Mouse (Mus musculus): ENCODE measurements around the gene C530025M09Rik.

C530025M09Rik gene

DNA sequence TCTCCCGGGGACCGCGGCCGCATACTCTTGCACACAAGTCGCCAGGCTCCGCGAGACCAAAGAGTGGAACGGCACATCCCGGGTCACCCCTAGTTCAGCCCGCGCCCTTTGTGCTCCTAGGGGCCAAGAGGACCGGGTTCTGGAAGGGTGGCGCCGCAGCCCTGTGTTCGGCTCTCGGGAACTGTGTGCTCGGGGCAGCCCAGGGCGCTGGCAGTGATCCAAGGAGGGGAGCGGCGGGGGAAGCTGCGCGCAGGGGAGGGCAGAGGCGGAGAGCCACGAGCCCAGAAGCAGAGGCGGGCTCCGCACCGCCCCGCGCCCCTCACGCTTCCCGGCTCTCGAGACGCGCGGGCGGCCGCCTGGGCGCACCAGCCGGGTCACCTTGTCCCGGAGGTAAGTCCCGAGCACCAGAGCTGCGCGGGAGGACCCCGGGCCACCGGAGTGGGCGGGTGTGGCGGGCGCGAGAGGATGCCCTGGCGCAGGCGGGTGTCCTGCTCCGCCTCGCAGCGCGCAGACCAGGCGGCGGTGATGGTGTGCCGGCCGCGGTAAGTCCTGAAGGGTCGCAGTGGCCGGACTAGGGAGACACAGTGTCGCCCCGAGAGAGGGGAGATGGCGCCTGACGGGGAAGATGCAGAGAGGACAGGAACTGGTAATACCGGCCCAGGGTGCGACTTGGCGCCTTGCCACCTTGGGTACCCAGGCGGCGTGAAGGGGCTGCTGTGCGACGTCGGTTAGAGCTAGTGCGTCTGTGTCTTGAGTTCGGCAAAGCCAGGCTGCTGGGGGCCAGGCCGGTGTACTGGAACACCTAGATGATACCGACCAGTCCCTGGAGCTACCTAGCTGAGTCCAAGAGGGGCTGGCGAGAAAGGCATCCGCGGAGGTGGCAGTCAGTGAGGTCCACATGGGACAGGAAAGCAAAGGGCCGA lies at the start of gene C530025M09Rik:
Gene C530025M09Rik, minus strand, starts transcription at position 678 of the 923 bp plus-strand sequence.
- peak in 1 of 2 experiments; percentile 12 for DNase-seq (ENCODE audit: low spot score in 2 of 2)

DNA sequence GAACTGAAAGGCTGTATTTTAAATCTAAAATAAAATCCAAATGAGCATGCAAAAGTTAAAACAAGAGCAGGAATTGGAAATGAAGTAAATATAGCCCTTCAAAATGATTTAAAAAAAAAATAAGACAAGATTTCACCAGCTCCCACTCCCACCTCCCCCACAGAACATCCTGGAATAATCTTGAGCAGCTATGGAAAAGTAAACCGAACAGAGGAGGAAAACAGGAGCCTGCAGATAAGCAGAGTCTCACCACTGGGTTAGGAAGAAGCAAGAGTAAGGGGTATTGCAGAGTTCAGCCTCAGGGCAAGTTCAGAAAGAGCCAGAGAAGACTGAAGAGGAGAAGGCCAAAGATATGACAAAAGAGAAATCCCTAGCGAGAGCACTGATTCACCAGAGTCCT lies 46.9 kb upstream of the C530025M09Rik start:
- no peak for DNase-seq (ENCODE audit: low spot score in 2 of 2)

DNA sequence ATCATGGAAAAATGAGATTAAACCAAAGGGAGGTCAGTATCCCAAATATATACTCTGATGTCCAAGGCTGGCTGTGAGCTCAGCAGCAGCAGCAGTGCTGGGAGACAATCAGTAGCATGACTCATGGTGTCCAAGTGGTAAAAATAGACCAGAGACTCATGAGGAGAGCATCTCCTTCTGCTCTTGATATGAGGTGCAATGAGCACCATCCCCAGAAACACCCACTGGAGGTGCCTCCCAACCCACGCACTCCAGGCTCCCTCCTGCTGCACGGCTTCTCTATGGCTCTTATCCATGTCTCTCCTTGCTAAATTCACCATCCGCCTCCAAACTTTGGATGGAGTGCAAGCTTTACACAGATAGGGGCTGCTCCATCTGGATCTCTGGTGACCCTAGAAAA lies 42.3 kb upstream of the C530025M09Rik start:
- no peak for DNase-seq (ENCODE audit: low spot score in 2 of 2)

DNA sequence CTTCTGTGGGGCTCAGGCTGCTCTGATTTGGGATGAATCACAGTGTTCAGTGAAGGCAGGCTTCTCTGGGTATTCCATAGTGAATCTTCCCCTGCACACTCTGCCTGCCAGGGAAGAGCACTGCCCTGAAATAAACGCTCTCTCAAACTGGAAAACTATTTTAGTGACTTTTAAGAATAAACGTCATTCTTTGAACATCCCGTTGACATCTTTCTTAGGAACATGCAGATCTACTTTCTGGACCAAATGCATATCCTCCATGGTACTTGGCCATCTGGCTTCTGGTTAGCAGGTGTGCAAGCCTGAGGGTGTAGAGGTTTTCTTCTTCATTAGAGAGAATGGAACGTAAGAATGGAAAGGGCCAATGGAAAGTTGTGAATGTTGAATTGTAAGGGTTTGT lies 41.5 kb upstream of the C530025M09Rik start:
- DNase-seq (ENCODE audit: low spot score in 2 of 2) = no peak

DNA sequence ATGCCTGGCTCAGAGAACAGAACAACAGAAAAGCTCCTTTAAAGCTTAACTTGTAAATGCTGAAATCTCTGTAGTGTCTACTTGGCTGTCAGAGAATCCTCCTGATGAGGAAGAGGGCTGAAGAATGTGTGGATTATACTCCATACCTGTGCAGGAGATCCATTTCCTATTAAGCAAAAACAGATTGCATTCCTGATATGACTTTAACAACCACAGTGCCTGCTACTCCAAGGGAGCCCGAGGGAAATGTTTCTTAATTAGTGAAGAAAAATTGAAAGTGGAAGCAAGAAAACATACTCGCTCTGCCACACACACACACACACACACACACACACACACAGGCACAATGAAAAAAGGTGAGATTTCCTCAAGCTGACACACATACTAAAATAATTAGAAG lies 39.5 kb upstream of the C530025M09Rik start:
- DNase-seq (ENCODE audit: low spot score in 2 of 2) = no peak

DNA sequence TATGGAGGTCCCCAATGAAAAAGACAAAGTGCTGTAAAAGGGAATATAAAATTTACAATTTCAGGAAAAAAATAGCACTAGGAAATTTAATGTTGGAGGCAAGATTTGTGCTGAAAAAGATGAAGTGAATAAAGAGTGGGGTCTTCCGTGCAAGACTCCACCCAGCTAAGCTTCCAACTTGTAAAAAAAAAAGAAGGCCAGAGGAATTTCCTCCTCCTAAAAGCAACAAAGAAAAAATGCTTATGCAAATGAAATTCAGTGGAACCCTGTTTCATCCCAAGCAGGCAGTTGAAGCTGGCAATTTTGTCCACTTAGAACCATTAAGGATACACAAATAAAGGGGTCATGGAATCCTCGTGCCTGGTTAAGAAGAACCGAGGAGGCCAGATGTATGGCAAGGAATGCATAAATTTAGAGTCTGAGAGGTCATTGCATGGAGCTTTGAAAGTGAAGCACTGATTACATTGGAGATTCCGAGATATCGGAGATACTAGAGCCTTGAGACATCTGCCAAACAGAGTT lies 35.0 kb upstream of the C530025M09Rik start:
- no peak for DNase-seq (ENCODE audit: low spot score in 2 of 2)

DNA sequence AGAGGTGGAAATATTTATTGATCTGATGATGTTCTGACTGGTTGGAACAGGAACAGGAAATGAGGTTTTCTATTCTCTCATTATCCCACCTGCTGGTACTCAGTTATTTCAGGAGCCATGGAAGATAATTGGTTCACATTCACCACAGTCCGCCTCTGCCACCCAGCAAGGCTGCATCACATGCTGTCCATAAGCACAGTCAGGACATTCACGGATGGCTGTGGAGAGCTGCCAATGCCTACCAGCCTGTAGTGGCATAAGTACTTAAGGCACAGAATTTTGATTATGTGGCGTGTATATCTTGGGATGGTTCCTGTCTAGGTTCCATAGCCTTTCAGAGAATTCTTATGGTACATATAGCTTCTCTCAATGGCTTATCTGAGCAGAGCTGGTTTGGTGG lies 30.0 kb upstream of the C530025M09Rik start:
- DNase-seq (ENCODE audit: low spot score in 2 of 2) = no peak

DNA sequence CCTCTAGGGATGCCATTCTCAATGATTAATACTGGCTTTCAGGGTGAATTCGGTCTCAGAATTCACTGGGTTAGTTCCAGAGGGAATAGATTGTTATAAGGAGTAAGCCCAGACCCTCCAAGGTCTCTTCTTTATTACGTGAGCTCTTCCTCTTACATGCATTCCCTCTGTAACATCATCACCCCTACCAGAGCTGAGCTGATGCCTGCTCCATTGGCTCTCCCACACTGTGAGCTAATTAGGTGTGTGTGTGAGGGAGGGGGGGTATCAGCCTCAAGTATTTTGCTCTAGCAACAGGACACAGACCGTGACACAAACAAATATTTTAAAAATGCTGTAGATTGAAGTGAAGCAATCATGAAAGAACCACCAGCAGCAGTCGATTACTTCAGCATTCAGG lies 17.8 kb upstream of the C530025M09Rik start:
- DNase-seq (ENCODE audit: low spot score in 2 of 2) = no peak

DNA sequence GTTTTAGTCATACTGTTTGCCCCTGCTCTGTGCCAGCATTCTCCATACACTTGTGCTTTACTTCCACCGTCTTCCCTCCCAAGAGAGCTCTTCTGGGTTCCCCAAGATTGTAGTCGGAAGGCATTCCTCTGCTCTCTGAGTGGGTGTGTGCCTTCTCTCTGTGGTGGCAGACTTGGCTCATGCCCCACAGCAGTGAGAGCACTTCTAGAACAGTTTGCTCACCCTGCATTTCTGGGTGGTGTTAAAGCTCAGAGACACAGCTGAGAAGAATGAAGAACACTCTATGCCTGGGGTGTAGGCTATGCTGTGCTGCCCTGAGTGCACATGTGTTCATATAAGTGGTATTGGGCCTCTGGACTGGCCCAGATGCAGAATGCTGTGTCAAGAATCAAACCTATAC lies 13.6 kb upstream of the C530025M09Rik start:
- DNase-seq (ENCODE audit: low spot score in 2 of 2) = no peak

DNA sequence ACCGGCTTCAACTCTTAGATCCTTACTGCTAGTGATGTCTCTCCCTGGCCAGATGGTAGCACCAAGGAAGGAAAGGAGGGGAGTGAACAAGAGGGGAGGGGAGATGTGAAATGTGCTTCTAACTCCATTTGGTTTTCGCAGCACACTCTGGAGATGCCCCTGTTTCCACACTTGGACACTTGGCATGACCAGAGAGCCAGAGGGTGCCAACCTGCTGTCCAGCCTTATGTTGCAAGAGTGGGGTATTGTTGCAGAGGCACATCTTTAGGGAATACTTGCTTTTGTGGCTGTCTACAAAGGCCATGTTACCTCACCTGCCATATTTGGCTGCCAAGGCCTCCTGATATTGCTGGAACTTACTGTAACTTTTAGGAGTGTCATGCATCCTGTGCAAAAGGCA lies 8.7 kb upstream of the C530025M09Rik start:
- no peak for DNase-seq (ENCODE audit: low spot score in 2 of 2)

DNA sequence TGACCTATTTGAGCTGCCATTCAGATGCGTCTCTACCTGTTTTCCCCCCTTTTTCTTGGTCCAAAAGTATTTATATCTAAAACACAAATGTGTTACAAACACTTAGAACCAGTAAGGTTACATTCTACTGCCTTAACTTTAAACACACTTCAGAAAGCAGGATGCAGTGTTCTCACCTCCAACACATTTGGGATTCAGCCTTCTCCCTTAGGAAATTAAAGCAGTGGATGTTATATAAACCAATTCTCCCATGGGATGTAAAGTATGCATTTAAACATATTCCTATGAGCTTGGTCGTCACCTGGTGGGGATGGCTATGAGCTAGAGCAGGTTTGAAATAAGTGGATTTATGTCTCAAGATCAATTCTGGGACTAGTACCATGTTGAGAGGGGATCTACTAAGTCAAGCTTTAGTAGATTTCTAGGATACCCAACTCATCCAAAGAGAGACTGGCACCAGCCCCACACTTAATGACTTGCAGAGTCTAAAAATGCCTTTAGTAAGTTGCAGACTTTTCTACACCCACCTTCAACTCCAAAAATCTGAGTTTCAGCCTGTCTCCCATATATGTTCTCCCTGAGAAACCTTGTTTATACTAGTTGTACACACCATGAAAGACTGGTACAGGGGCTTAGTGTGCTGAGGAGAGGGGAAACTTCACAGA lies 5.6 kb upstream of the C530025M09Rik start:
- no peak for DNase-seq (ENCODE audit: low spot score in 2 of 2)

DNA sequence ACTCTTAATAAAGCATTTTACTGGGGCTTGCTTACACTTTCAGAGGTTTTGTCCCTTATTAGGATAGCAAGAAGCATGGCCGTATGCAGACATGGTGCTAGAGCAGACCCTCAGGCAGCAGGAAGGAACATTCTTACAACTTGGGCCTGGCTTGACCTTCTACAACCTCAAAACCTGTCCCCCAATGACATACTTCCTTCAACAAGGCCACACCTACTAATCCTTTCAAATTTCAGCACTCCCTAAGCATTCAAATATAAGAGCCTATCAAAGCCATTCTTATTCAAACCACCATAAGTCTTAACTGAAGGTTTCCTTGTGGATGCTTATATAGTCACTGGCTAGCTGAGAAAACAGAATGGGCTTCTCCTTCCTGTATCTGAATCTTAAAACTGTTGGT lies 4.1 kb upstream of the C530025M09Rik start:
- DNase-seq (ENCODE audit: low spot score in 2 of 2) = no peak

DNA sequence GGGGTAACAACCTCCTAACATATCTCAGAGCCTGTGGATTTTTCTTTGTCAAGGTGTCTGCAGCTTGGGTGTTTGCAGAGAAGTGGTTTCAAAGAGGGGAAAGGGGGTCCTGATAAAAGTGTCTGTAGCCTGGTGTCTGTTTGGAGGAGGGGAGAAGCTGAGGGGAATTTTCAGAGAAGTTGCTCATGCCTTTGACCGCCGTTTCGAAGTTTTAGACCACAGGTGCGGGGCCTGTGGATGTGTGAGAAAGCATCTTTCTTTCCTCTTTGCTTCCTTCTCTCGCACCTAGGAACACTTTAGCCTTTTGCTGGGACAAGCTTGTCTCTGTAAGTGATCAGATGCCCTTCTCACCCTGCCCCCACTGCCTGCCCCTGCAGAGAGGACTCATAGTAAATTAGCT lies 1.3 kb upstream of the C530025M09Rik start:
- no peak for DNase-seq (ENCODE audit: low spot score in 2 of 2)

DNA sequence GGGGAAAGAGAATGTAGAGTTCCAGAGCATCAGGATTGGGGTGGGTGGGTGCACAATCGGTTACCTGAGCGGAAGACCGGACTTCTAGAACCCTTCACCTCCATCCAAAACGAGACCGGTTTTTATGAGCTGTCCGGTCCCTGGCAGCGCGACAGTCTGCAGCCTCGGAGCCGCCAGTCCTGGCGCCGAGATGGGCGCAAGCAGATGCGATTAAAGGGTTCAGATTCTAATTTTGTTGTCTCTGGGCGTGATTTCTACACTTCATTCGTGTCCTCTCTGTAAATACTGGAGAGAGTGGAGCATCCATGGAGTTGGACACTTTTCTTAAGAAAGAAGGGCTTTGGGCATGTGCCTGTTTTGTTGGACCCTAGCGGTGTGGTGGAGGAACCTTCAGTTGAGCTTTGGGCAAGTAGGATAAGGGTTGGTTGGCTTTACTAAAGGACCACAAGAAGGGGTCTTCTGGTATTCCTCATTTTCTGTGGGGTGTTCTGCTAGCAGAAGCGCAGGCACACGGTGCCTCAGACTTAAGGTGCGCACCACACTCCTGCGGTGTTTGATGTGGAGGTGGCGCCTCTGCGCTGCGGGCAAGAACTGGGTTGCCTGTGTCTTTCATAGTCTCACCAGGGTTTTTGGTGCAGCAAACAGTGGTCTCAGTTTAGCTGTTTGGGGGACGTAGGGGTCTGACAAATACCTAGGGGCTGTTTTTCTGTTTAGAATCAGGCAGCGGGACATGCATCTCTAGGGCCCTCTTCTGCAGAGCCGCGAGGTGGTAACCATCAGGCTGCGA lies 639 bp upstream of the C530025M09Rik start:
- no peak for DNase-seq (ENCODE audit: low spot score in 2 of 2)

DNA sequence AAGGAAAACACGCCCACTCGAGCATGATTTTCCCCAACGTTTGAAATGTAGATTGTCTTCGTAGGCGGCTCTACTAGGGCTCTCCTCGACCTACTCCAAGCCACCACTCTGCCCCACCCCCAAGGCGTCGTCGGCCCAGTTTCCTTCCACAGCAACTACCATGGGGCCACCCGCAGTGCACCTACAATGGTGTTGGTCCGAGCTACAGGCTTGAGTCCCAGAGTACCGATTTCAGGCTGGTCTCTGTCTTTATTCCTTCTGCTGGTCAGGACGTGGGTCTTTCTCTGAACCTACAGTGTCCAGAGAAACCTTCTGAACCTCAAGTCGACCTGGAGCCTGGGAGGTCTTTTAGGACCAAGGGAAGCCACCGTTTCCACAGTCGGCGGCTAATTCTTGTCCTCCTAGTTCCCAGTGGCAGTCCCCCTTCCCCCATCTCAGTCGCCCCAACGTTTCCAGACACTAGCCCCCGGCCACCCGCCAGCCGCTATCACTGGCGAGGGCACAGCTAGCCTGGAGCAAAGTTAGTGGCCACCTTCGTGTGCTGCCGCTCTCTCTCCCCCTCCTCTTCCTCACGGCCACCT lies 968 bp downstream of the C530025M09Rik start:
- no peak for DNase-seq (ENCODE audit: low spot score in 2 of 2)

DNA sequence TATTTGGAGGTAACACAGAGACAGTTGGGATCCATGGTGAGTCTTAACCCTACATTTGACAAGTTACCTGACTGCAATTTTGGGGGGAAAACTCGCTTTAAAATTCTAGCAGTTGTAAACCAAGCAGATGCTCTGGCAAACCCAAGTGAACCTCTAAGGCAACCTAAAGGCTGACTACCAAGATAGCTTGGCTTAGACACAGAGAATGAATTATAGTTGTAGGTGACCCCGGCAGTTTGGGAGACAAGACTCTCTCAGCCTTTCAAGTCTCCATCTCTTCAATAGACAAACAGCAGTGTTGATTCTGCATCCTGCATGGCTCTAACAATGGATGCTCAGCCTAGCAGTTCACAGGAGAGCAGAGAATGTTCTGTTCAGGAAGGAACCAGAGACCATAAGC lies 2.1 kb downstream of the C530025M09Rik start, which contains the start of gene Syndig1:
Gene Syndig1, plus strand, starts transcription at position 301 of the 400 bp plus-strand sequence.
- no peak for DNase-seq (ENCODE audit: low spot score in 2 of 2)

DNA sequence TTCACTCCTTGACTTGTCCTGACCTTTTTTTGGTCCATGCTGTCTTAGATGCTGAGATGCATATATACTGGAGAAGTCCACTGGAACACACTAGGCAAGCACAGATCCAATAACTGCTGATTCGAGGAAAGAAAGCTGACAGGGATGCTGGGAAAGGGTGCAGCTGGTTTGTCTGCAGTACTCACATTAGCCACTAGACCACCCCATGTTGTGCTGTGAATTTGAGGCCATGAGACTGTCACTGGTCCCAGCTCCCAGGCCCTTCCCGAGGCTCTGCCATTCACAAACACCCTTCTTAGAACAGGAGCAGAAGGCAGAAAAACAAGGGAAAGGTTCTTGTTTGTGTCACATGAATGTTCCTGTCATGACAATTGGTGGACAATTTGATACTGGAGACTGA lies 10.8 kb downstream of the C530025M09Rik start:
- DNase-seq (ENCODE audit: low spot score in 2 of 2) = no peak

DNA sequence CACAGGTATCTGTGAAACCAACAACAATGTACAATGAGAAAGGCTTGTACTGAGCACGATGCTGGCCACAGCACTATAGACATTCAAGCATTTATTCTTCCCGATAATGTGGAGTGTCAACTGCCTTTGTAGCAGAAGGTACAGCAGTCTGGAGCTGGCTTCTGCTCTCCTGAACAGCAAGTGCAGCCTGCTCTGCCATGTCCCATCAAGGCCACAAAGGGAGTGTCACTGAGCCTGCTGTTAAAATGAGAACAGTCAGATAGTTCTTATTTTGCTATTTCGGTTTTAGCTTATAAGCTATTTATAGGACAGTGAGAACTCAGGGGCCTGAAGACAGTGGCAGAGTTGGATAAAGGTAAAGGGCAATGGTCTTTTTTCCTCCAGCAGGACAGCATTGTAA lies 11.3 kb downstream of the C530025M09Rik start:
- no peak for DNase-seq (ENCODE audit: low spot score in 2 of 2)

DNA sequence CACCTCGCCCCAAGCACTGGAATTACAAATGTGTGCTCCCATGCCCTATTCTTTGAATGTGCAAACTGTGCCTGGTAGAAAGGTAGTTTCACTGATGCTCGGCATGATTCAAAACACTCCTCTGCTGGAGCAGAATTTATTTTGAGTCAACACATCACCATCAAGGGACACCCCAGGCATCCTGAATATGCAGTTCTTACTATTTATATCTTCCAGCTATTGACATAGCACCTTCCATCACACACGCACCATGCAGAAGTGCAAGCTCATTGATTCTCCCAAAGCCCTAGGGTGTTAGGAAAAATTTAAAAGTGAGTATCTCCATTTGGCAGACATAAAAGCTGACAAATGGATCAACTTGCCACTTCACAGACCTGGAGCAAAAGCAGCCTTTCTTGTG lies 12.6 kb downstream of the C530025M09Rik start:
- DNase-seq (ENCODE audit: low spot score in 2 of 2) = no peak

DNA sequence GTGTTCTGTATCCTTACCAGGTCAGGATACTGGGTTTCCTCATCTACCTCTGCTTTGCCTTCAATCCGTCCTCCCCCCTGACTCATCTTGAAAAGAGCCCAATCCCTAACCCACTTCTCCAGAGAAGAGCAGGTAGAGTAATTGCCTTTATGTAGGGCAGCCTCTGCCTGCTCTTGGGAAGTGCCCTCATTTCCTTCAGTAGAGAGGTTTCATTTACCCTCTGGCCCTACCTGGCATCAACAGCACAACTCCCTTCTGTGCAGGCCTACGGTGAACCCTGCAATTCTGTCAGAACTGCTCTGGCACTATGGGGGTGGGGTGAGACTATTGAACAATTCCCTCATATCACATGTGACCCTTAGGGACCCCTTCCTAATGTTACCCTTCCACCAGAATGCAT lies 18.1 kb downstream of the C530025M09Rik start:
- DNase-seq (ENCODE audit: low spot score in 2 of 2) = no peak

DNA sequence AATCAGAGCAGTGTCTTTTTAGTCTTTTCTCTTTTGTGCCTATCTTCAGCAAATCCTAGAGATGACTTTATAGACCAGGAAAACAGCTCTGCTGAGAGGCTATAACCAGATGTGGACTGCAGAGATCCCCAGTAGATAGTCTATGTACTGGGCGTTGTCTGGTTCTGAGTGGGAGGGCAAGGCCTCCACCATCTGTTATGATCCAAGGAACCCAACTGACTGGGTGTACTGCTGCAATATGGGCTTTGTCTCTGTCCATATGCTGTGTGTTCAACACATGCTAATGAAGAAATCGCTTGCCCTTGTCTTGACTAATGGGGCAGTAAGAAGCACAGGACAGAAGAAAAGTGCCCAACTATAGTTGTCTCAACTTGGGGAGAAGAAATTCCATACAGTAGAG lies 25.8 kb downstream of the C530025M09Rik start:
- DNase-seq (ENCODE audit: low spot score in 2 of 2) = no peak

All from spleen, postnatal 10 days (tissue).